Mouse (Mus musculus): ENCODE measurements around the gene 4930432M17Rik. TPM values are rescaled to one million over a fixed set of nuclear protein-coding genes. Genes with fewer than 3 reads are reported as not detected.

The 4930432M17Rik gene
- total RNA-seq, 2 experiments from 2014 or later = not detected

GRCm38 (mm10) chr3:121700364-121700952 lies 29.9 kb downstream of the 4930432M17Rik start:
- no peak for DNase-seq (ENCODE audit: low spot score)
- intact Hi-C loops (cut with DNase I) = no loop called here

DNA sequence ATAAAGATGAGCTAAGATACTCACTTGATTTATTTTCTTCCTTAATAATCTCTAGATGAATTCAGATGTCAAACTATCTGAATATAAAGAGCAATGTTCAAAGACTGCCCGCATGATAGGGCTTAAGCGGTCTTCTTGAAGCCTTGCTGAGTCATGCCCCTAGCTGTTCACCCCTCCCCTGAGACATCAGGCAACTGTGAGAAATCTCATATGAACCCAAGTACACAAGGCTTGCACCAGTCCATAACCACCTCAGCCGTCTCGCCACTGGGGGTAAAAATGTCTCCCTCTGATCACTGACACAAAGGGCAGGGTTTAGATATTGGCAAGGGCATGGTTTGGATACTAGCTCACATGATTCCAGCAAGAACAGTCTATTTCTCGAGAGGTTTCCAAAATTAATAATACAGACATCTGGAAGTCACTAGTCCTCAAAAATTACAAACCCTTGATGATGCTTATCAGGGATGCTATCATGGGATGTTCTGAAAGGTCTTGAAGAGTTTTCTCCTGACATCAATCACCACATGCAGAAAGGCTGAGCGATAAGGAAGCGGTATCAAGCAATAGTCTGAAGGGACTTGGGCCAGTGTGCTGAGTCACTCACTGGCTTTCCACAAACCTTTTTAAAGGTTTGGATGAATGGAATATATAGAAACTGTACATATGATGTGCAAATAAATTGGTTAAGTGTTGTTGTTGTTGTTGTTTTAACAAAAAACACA lies 32.8 kb downstream of the 4930432M17Rik start:
- intact Hi-C loops (cut with DNase I) = no loop called here
- no peak for DNase-seq (ENCODE audit: low spot score)

GRCm38 (mm10) chr3:121703880-121704243 lies 33.3 kb downstream of the 4930432M17Rik start:
- intact Hi-C loops (cut with DNase I) = no loop called here
- no peak for DNase-seq (ENCODE audit: low spot score)

DNA sequence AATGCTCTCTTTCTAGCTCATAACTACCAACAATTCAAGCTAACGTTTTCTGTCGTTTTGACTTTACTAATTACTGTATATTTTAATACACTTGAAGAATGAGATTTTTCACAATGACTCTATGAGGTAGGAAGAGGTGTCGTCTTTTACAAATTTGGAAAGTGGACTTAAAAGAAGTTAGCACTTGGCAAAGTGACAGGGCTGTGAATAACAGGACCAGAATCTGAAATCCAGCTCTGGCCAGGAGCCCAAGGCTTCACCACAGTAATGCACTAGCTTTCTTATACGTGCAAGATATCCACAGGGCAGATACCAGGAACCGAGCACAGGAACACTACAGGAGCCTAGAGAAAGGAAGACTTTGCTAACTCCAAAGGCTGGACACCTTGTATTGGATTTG lies 35.5 kb downstream of the 4930432M17Rik start:
- intact Hi-C loops (cut with DNase I) = no loop called here

GRCm38 (mm10) chr3:121707106-121707505 lies 36.5 kb downstream of the 4930432M17Rik start:
- no peak for DNase-seq (ENCODE audit: low spot score)
- intact Hi-C loops (cut with DNase I) = no loop called here

More for the DNA sequence above, 35.5 kb downstream of the 4930432M17Rik start:
- DNase-seq (ENCODE audit: low spot score) = no peak

DNA sequence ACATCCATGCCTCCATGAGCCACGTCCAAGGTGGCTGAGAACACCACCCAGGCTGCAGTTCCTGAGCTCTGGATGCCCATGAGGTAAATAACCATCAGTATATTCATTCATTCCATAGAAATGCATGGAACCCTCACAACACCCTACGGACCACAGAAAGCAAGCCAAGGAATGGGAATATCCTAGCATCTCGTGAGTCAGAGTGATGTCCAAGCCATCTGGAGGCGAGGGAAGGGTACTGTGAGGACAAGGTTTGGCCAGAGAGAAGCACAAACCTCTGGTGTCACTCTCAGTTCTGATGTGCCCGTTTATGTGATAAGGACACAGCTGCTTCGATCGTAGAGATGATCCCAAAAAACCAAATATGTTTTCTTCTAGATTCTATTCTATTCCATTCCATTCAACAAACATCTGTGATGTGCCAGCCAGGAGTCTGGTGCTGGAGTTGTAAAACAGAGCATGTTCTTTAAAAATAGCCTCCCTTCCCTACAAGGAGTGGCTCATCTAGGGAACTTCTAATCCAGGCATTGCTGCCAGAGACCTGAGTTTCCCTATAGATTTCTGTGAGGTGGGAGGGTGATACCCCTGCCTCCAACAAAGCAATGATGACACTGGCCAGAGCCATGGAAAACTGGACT lies 40.5 kb downstream of the 4930432M17Rik start:
- no peak for DNase-seq (ENCODE audit: low spot score)
- intact Hi-C loops (cut with DNase I) = no loop called here

DNA sequence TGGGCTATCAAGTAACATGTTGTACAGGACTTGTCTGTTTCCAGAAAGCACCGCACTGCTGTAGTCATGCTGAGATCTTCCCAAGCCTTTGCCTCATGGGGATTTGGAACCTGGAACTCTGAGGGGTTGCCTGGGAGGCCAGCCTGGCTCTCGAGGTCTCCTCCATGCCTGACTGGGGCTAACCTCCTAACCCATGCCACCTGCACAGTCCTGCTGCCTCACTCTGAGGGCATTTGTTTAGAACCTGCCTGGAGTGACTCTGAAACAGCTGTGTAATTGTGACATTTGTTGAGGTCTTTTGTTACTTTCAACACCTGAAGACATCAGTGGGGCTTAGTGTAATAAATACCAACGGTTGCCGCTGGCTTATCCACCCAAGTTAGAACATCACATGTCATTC lies 41.7 kb downstream of the 4930432M17Rik start:
- DNase-seq (ENCODE audit: low spot score) = no peak
- intact Hi-C loops (cut with DNase I) = no loop called here

DNA sequence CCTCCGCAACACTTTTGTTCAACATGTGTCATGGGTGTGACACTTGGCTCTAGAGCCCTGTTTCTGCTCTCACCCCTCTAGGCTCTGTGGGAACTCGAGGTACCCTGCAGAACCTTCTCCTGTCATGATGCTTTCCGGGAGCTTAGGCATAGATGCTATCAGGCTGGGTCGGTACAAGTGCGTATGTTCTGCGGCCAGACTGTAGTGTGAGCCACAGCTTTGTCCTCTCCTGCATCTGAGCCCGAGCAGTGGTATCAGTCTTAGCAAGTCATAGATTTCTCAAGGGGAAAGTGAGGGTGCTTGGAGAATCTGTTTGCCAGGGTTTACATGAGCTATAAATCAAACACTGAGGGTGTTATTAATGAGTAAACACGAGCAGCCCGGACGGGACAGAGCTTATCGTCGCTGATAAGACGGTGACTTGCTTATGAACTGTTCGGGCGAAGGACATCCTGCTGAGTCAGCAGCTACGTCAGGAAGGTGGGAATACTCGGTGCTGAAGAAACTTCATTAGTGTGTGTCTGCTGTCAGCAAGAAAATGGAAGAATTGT lies 42.7 kb downstream of the 4930432M17Rik start:
- no peak for DNase-seq (ENCODE audit: low spot score)
- intact Hi-C loops (cut with DNase I) = no loop called here

GRCm38 (mm10) chr3:121713816-121714215 lies 43.3 kb downstream of the 4930432M17Rik start:
- intact Hi-C loops (cut with DNase I) = no loop called here

DNA sequence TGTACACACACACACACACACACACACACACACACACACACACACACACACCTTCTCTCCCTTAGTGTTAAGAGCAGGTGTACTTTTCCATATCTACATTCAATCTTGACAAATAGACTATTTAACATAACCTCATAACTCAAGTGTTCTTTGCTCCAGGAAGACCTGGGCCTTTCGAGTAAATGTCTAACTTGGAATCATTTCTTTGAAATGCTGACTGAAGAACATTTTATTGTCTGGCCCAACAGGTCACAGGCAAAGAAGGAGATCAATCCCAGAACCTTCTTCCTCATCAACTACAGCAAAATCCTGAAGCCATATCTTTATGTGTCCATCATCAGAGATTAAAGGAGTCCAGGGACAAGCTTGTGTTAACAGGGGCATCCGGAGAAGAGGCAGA lies 43.9 kb downstream of the 4930432M17Rik start:
- no peak for DNase-seq (ENCODE audit: low spot score)
- intact Hi-C loops (cut with DNase I) = no loop called here

More at GRCm38 (mm10) chr3:121713816-121714215, 43.3 kb downstream of the 4930432M17Rik start:
- no peak for DNase-seq (ENCODE audit: low spot score)

GRCm38 (mm10) chr3:121715336-121715735 lies 44.8 kb downstream of the 4930432M17Rik start:
- no peak for DNase-seq (ENCODE audit: low spot score)
- intact Hi-C loops (cut with DNase I) = no loop called here

DNA sequence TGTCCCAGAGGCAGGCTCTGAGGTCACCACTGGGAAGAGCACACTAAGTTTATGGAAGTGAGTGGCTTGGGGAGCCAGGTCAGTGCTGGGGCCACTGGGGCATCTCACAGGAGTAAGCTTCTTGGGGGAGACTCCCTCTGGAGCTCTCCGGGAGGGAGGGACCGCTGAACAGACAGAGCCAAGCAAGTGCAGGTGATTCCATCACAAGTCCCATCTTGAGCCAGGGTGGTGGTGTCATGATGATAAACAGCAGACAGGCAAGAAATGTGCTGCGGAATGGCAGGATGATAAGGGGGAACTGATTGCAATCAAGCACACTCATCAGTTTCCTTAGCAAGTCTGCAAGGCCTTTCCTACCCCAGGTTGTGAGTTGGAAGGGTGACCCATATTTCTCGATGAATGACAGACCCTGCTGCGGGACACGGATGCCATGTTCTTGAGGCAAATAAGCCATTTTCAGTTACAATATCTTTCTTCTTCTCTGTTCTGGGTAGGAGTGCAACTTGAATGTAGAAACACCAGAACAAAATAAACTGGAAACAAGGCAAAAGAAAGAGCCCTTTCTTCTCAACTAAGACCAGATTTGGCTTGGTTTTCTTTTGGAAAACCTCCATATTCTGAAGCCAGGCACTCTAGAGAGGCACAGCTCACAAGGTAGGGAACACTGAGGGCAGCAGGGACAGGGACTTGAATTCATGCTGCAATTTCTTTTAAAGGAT lies 45.3 kb downstream of the 4930432M17Rik start:
- intact Hi-C loops (cut with DNase I) = no loop called here
- DNase-seq (ENCODE audit: low spot score) = no peak

GRCm38 (mm10) chr3:121716480-121716879 lies 45.9 kb downstream of the 4930432M17Rik start:
- intact Hi-C loops (cut with DNase I) = no loop called here
- no peak for DNase-seq (ENCODE audit: low spot score)

DNA sequence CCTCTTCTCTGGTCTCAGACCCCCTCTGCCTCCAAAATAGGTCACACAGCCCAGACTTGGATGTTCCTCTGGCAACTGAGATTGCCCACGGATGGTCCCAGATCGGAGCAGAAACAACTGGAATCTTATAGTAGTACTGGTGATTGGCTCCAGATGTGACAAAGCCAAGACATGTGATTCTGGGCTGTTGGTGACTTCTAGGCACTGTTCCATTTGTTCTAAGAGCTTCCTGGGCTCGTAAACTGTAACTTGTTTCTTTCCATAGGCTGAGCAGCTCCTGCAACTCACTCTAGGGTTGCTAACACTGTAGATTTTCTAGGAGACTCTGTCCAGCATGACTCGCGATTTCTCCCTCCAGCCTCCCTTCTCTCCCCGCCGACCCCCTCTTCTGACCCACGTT lies 48.1 kb downstream of the 4930432M17Rik start:
- intact Hi-C loops (cut with DNase I) = no loop called here
- no peak for DNase-seq (ENCODE audit: low spot score)

DNA sequence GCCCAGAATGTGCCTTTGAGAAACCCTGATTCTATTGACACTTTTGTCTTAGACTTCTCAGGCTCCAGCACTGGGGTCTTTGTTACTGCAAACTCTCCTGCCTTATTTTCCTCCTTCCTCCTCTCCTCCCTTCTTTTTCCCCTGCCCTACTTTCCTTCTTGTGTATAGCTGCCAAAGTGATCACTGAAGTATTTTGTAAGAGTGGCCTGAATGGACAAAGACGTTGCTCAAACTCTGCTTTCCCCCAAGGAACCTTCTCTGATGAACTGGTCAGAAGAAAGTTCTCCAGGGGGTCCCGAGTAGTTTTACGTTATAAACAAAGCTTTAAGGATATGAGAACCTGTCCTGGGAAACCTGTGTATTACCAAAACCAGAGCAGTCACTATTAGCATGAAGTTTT lies 49.1 kb downstream of the 4930432M17Rik start:
- intact Hi-C loops (cut with DNase I) = no loop called here
- DNase-seq (ENCODE audit: low spot score) = no peak

GRCm38 (mm10) chr3:121720801-121721690 lies 50.5 kb downstream of the 4930432M17Rik start:
- DNase-seq (ENCODE audit: low spot score) = no peak
- intact Hi-C loops (cut with DNase I) = no loop called here

- DNase-seq (ENCODE audit: low spot score) = no peak
- intact Hi-C loops (cut with DNase I) = loop anchor here (2.0 kb wide), 2 partner anchors 83 to 171 kb away; no protein-coding TSS in a partner anchor
Measured at GRCm38 (mm10) chr3:121721691-121722070, 51.1 kb downstream of the 4930432M17Rik start.

- intact Hi-C loops (cut with DNase I) = loop anchor here (2.0 kb wide), 2 partner anchors 84 to 172 kb away; no protein-coding TSS in a partner anchor
- DNase-seq (ENCODE audit: low spot score) = peak; percentile 60
Measured at GRCm38 (mm10) chr3:121722971-121723844, 52.6 kb downstream of the 4930432M17Rik start, which contains the start of gene F3. Gene F3, plus strand, starts transcription at chr3:121723537.
